22 mouse cellular contexts compared by ENCODE assay signal in genomic region chr12:119998267-119998666, GRCm38 (mm10). TPM values are rescaled to one million over a fixed set of nuclear protein-coding genes. Genes with fewer than 3 reads are reported as not detected.
DNase-seq lines count a peak whose midpoint lies in the region; TF ChIP-seq lines count a peak whose summit lies in the region.
"Had no signal": no experiment of that assay in that cellular context is flagged by ENCODE, and none has a peak within 500 bp of the region (broad histone marks: within the 10 kb centered on the region; RNA-seq: fewer than 3 reads in every experiment).

No protein-coding gene starts in this region.

- no peak for DNase-seq in left cerebral cortex, adult 2 months (ENCODE audit: extremely low spot score in 1 of 2, low spot score in 2 of 2)
- DNase-seq in left cerebral cortex, postnatal 36 days (ENCODE audit: low spot score in 2 of 2): no peak
- DNase-seq in lung, postnatal 14 days: no peak
- no peak for DNase-seq in kidney, adult 2 months
- DNase-seq: adrenal gland, adult 2 months; adrenal gland, postnatal 10 days; adrenal gland, postnatal 25 days; cerebellum, adult 11-12 months; cerebellum, adult 2 months; cerebellum, adult 9-10 months; cerebellum, postnatal 10 days; cerebellum, postnatal 25 days; embryo, embryonic 11 days had no signal

- H3K4me3 ChIP-seq in left cerebral cortex, adult 2 months: no peak overlapping the region
- H3K4me3 ChIP-seq in cortical plate, adult 2 months (ENCODE audit: insufficient read depth, low read length): no peak overlapping the region
- H3K4me3 ChIP-seq in kidney, adult 2 months (ENCODE audit: insufficient read depth, low read depth, low read length): no peak overlapping the region
- H3K4me3 ChIP-seq: embryonic facial prominence, embryonic 13.5 days; embryonic facial prominence, embryonic 15.5 days; erythroblast, embryonic 14.5 days; forebrain, embryonic 10.5 days; forebrain, embryonic 12.5 days had no signal

- TF ChIP-seq CTCF in left cerebral cortex, adult 2 months (IDR thresholded peaks at IDR 0.05): peak; percentile 2
- no peak for TF ChIP-seq CTCF in cortical plate, adult 2 months (IDR thresholded peaks at IDR 0.05; ENCODE audit: extremely low read depth, insufficient read depth, low read length)
- no peak for TF ChIP-seq CTCF in kidney, adult 2 months (conservative IDR thresholded peaks at IDR 0.05; ENCODE audit: insufficient read depth, insufficient read length, low read depth, low read length)

- TF ChIP-seq POLR2A in cortical plate, adult 2 months (IDR thresholded peaks at IDR 0.05; ENCODE audit: extremely low read depth, insufficient read depth, low read length): no peak
- TF ChIP-seq POLR2A in kidney, adult 2 months (IDR thresholded peaks at IDR 0.05; ENCODE audit: low read depth, low read length): no peak

- H3K4me1 ChIP-seq in cortical plate, adult 2 months (ENCODE audit: control insufficient read depth, insufficient read depth, low read length): no peaks in the 10 kb centered on the region; the same call in 1 of the 2 replicates
- no peaks in the 10 kb centered on the region for H3K4me1 ChIP-seq in kidney, adult 2 months (ENCODE audit: control insufficient read depth, insufficient read depth, low read length)
- H3K4me1 ChIP-seq: embryonic facial prominence, embryonic 13.5 days; embryonic facial prominence, embryonic 15.5 days; forebrain, embryonic 12.5 days had no signal

- H3K27ac ChIP-seq in left cerebral cortex, adult 2 months: peak overlapping the region; percentile 55
- H3K27ac ChIP-seq in cortical plate, adult 2 months (ENCODE audit: insufficient read depth, low read length): 0 out of 2 replicates have a peak overlapping the region, but pooled peaks have one; percentile 35
- H3K27ac ChIP-seq in kidney, adult 2 months (ENCODE audit: insufficient read depth, low read depth, low read length): no peak overlapping the region
- H3K27ac ChIP-seq: embryonic facial prominence, embryonic 13.5 days; embryonic facial prominence, embryonic 15.5 days; forebrain, embryonic 10.5 days; forebrain, embryonic 12.5 days had no signal

- 71% methylated on average over 1 of the region's 1 CpGs for WGBS in kidney, adult 2 months

- H3K27me3 ChIP-seq in kidney, adult 2 months (replicated peaks; ENCODE audit: control insufficient read depth, insufficient read depth, low read length): no peaks in the 10 kb centered on the region
- H3K27me3 ChIP-seq: embryonic facial prominence, embryonic 13.5 days; embryonic facial prominence, embryonic 15.5 days; forebrain, embryonic 12.5 days had no signal

- H3K36me3 ChIP-seq in kidney, adult 2 months (ENCODE audit: control insufficient read depth, insufficient read depth, low read length): no peaks in the 10 kb centered on the region
- H3K36me3 ChIP-seq: embryonic facial prominence, embryonic 13.5 days; embryonic facial prominence, embryonic 15.5 days; forebrain, embryonic 10.5 days; forebrain, embryonic 12.5 days had no signal

- intact Hi-C loops in left cerebral cortex, adult 2 months (cut with DNase I): no loop called here
- intact Hi-C loops in left cerebral cortex, postnatal 36 days (cut with DNase I): no loop called here

RNA-seq across cellular contexts. Expression of gene Tmem196, which starts 52.6 kb away (rescaled TPM):
- total RNA-seq in left cerebral cortex, adult 2 months (2021): 10 to 100 TPM; 34.5 to 37.2 TPM
- total RNA-seq in left cerebral cortex, postnatal 36 days (2021): 10 to 100 TPM; 32.7 to 36.0 TPM
- polyA plus RNA-seq in cortical plate, adult 2 months (2012; rRNA removed): 18.3 and 18.5 TPM in 2 replicates
- not detected in 2 replicates for polyA plus RNA-seq in kidney, adult 2 months (2012; rRNA removed)
- total RNA-seq: ES-E14, MEL had no signal
- polyA plus RNA-seq: C2C12; erythroblast, embryonic 14.5 days had no signal
